Mouse (Mus musculus): ENCODE data around the gene Mrtfa. TPM values are rescaled to one million over a fixed set of nuclear protein-coding genes. Genes with fewer than 3 reads are reported as not detected.

The Mrtfa gene
- polyA plus RNA-seq, 1 experiment = 16.0 TPM

GRCm38 (mm10) chr15:81047497-81047896, 143.1 kb downstream of the Mrtfa start:
- DNase-seq = no peak
- WGBS = 70% methylated on average over 10 of the region's 10 CpGs
- H3K36me3 ChIP-seq (ENCODE audit: control insufficient read depth, insufficient read depth, low read length) = no peaks in the 10 kb centered on the region
- H3K4me3 ChIP-seq (ENCODE audit: insufficient read depth, low read depth, low read length) = no peak overlapping the region
- no peak for TF ChIP-seq POLR2A (IDR thresholded peaks at IDR 0.05; ENCODE audit: low read depth, low read length)
- TF ChIP-seq CTCF (conservative IDR thresholded peaks at IDR 0.05; ENCODE audit: insufficient read depth, insufficient read length, low read depth, low read length) = no peak
- no peak overlapping the region for H3K27ac ChIP-seq (ENCODE audit: insufficient read depth, low read depth, low read length)
- H3K4me1 ChIP-seq (ENCODE audit: control insufficient read depth, insufficient read depth, low read length) = peaks cover 3% of the 10 kb centered on the region; the same call in 1 of the 2 replicates
- H3K27me3 ChIP-seq (replicated peaks; ENCODE audit: control insufficient read depth, insufficient read depth, low read length) = no peaks in the 10 kb centered on the region

GRCm38 (mm10) chr15:81046061-81046460, 144.5 kb downstream of the Mrtfa start:
- 83% methylated on average over 7 of the region's 7 CpGs for WGBS
- TF ChIP-seq POLR2A (IDR thresholded peaks at IDR 0.05; ENCODE audit: low read depth, low read length) = no peak
- no peak for TF ChIP-seq CTCF (conservative IDR thresholded peaks at IDR 0.05; ENCODE audit: insufficient read depth, insufficient read length, low read depth, low read length)
- H3K27ac ChIP-seq (ENCODE audit: insufficient read depth, low read depth, low read length) = no peak overlapping the region

GRCm38 (mm10) chr15:81045336-81045735, 145.2 kb downstream of the Mrtfa start:
- WGBS = 90% methylated on average over 4 of the region's 4 CpGs

More at GRCm38 (mm10) chr15:81046061-81046460, 144.5 kb downstream of the Mrtfa start:
- DNase-seq = no peak
- peaks cover 3% of the 10 kb centered on the region; the same call in 1 of the 2 replicates for H3K4me1 ChIP-seq (ENCODE audit: control insufficient read depth, insufficient read depth, low read length)
- H3K36me3 ChIP-seq (ENCODE audit: control insufficient read depth, insufficient read depth, low read length) = no peaks in the 10 kb centered on the region
- H3K4me3 ChIP-seq (ENCODE audit: insufficient read depth, low read depth, low read length) = no peak overlapping the region
- no peaks in the 10 kb centered on the region for H3K27me3 ChIP-seq (replicated peaks; ENCODE audit: control insufficient read depth, insufficient read depth, low read length)

GRCm38 (mm10) chr15:81044446-81044845, 146.1 kb downstream of the Mrtfa start:
- H3K4me1 ChIP-seq (ENCODE audit: control insufficient read depth, insufficient read depth, low read length) = 0 out of 2 replicates have a peak, but pooled peaks cover 3% of the 10 kb centered on the region
- H3K27ac ChIP-seq (ENCODE audit: insufficient read depth, low read depth, low read length) = no peak overlapping the region
- H3K36me3 ChIP-seq (ENCODE audit: control insufficient read depth, insufficient read depth, low read length) = no peaks in the 10 kb centered on the region
- no peak for TF ChIP-seq POLR2A (IDR thresholded peaks at IDR 0.05; ENCODE audit: low read depth, low read length)
- TF ChIP-seq CTCF (conservative IDR thresholded peaks at IDR 0.05; ENCODE audit: insufficient read depth, insufficient read length, low read depth, low read length) = no peak
- WGBS = 86% methylated on average over 9 of the region's 9 CpGs
- DNase-seq = no peak
- no peaks in the 10 kb centered on the region for H3K27me3 ChIP-seq (replicated peaks; ENCODE audit: control insufficient read depth, insufficient read depth, low read length)
- no peak overlapping the region for H3K4me3 ChIP-seq (ENCODE audit: insufficient read depth, low read depth, low read length)

More at GRCm38 (mm10) chr15:81045336-81045735, 145.2 kb downstream of the Mrtfa start:
- TF ChIP-seq CTCF (conservative IDR thresholded peaks at IDR 0.05; ENCODE audit: insufficient read depth, insufficient read length, low read depth, low read length) = no peak
- TF ChIP-seq POLR2A (IDR thresholded peaks at IDR 0.05; ENCODE audit: low read depth, low read length) = no peak
- no peaks in the 10 kb centered on the region for H3K27me3 ChIP-seq (replicated peaks; ENCODE audit: control insufficient read depth, insufficient read depth, low read length)
- H3K27ac ChIP-seq (ENCODE audit: insufficient read depth, low read depth, low read length) = no peak overlapping the region
- H3K4me3 ChIP-seq (ENCODE audit: insufficient read depth, low read depth, low read length) = no peak overlapping the region
- H3K4me1 ChIP-seq (ENCODE audit: control insufficient read depth, insufficient read depth, low read length) = 0 out of 2 replicates have a peak, but pooled peaks cover 3% of the 10 kb centered on the region
- H3K36me3 ChIP-seq (ENCODE audit: control insufficient read depth, insufficient read depth, low read length) = no peaks in the 10 kb centered on the region
- DNase-seq = no peak

GRCm38 (mm10) chr15:81042276-81042931, 148.2 kb downstream of the Mrtfa start:
- Histone ChIP-seq H3K4me1 (ENCODE audit: control insufficient read depth, insufficient read depth, low read length) (0 out of 2 replicates have a peak, but pooled peaks cover 3% of the 10 kb centered on the region), H3K27ac (ENCODE audit: insufficient read depth, low read depth, low read length) (no peak overlapping the region), H3K36me3 (ENCODE audit: control insufficient read depth, insufficient read depth, low read length) (no peaks in the 10 kb centered on the region), H3K27me3 (replicated peaks; ENCODE audit: control insufficient read depth, insufficient read depth, low read length) (no peaks in the 10 kb centered on the region), H3K4me3 (ENCODE audit: insufficient read depth, low read depth, low read length) (no peak overlapping the region)
- WGBS = 45% methylated on average over 13 of the region's 13 CpGs
- peak; percentile 47 for TF ChIP-seq CTCF (conservative IDR thresholded peaks at IDR 0.05; ENCODE audit: insufficient read depth, insufficient read length, low read depth, low read length)
- TF ChIP-seq POLR2A (IDR thresholded peaks at IDR 0.05; ENCODE audit: low read depth, low read length) = no peak
- DNase-seq = peak; percentile 40

GRCm38 (mm10) chr15:81041767-81042166, 148.8 kb downstream of the Mrtfa start:
- Histone ChIP-seq H3K4me1 (ENCODE audit: control insufficient read depth, insufficient read depth, low read length) (0 out of 2 replicates have a peak, but pooled peaks cover 3% of the 10 kb centered on the region), H3K27ac (ENCODE audit: insufficient read depth, low read depth, low read length) (no peak overlapping the region), H3K4me3 (ENCODE audit: insufficient read depth, low read depth, low read length) (no peak overlapping the region), H3K27me3 (replicated peaks; ENCODE audit: control insufficient read depth, insufficient read depth, low read length) (no peaks in the 10 kb centered on the region), H3K36me3 (ENCODE audit: control insufficient read depth, insufficient read depth, low read length) (no peaks in the 10 kb centered on the region)
- WGBS = 95% methylated on average over 4 of the region's 4 CpGs
- no peak for DNase-seq
- TF ChIP-seq CTCF (conservative IDR thresholded peaks at IDR 0.05; ENCODE audit: insufficient read depth, insufficient read length, low read depth, low read length) (no peak), POLR2A (IDR thresholded peaks at IDR 0.05; ENCODE audit: low read depth, low read length) (no peak)

GRCm38 (mm10) chr15:81038419-81038818, 152.1 kb downstream of the Mrtfa start:
- H3K4me3 ChIP-seq (ENCODE audit: insufficient read depth, low read depth, low read length) = no peak overlapping the region
- WGBS = 92% methylated on average over 5 of the region's 5 CpGs

More at GRCm38 (mm10) chr15:81038419-81038818, 152.1 kb downstream of the Mrtfa start:
- 0 out of 2 replicates have a peak, but pooled peaks cover 3% of the 10 kb centered on the region for H3K4me1 ChIP-seq (ENCODE audit: control insufficient read depth, insufficient read depth, low read length)
- no peak for DNase-seq
- H3K27ac ChIP-seq (ENCODE audit: insufficient read depth, low read depth, low read length) = no peak overlapping the region
- no peaks in the 10 kb centered on the region for H3K27me3 ChIP-seq (replicated peaks; ENCODE audit: control insufficient read depth, insufficient read depth, low read length)
- TF ChIP-seq CTCF (conservative IDR thresholded peaks at IDR 0.05; ENCODE audit: insufficient read depth, insufficient read length, low read depth, low read length) (no peak), POLR2A (IDR thresholded peaks at IDR 0.05; ENCODE audit: low read depth, low read length) (no peak)
- no peaks in the 10 kb centered on the region for H3K36me3 ChIP-seq (ENCODE audit: control insufficient read depth, insufficient read depth, low read length)
